Mouse (Mus musculus): ENCODE measurements around the gene Rcl1.
A peak's percentile ranks its signal among the peaks of the same experiment; 100 is the strongest.

DNA sequence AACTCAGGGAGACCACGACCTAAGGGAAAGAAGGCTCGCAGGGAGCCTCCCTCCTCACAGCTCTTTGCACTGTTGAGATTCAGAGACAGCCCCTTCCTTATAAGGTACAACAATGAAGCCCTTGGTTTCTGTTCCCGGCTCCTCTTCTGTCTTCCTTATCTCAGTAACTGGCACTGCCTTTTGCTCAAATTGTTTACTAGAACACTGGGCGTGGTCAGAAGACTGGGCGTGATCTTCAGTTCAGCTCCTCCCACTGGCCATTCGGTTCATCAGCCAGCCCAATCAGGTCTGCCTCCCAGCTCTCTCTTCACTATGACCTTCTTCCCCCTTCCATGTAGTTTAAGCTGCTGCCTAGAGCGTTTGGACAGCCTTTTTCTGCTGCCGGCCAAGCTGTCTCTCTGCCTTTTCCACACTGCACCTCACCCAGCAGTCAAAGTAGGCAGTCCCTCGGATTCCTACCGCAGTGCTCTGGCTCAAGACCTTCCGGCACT, 34.1 kb upstream of the Rcl1 start:
- TF ChIP-seq CTCF (IDR thresholded peaks at IDR 0.05; ENCODE audit: control insufficient read depth, insufficient read depth, low read length), result no peak
- TF ChIP-seq POLR2A (IDR thresholded peaks at IDR 0.05; ENCODE audit: borderline replicate concordance, control insufficient read depth, low read depth, low read length), result peak; percentile 76; the same call in 1 of the 2 replicates
